Mouse (Mus musculus): Measurements from ENCODE around the gene Oxct2a.

DNA sequence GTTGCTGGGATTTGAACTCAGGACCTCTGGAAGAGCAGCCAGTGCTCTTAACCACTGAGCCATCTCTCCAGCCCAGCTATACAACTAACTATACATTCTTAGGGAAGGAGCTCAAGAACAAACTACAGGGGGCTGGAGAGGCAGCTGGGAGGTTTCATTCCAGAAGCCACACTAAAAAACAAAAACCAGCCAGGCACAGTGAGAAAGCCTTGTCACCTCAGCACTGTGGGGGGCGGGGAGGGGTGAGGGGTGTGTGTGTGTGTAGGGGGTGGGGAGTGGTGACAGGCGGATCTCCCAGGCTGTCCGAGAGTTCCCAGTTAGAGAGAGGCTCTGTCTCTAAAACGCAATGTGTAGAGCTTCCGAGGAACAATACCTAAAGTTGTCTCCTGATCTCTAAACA is 7.9 kb upstream of the Oxct2a start:
- TF ChIP-seq CTCF (IDR thresholded peaks at IDR 0.05; ENCODE audit: insufficient read depth, low read depth, low read length) (no peak), POLR2A (IDR thresholded peaks at IDR 0.05; ENCODE audit: insufficient read depth, low read depth, low read length) (no peak)

All from olfactory bulb, adult 2 months (tissue).